Mouse (Mus musculus): Measurements from ENCODE around the gene Wdr90.

Wdr90 gene

GRCm38 (mm10) chr17:25860832-25861703, at the start of gene Wdr90:
TSS of gene Wdr90 (minus strand) at chr17:25861501.
- peak; percentile 96 for DNase-seq (ENCODE audit: low read depth)

- DNase-seq (ENCODE audit: low read depth), result no peak
These were observed 46.3 kb upstream of the Wdr90 start for GRCm38 (mm10) chr17:25907640-25908039.

- DNase-seq (ENCODE audit: low read depth), result no peak
These were observed 41.8 kb upstream of the Wdr90 start for GRCm38 (mm10) chr17:25903061-25903460.

GRCm38 (mm10) chr17:25900193-25900592, 38.9 kb upstream of the Wdr90 start:
- DNase-seq (ENCODE audit: low read depth), result no peak

- no peak for DNase-seq (ENCODE audit: low read depth)
These were observed 34.6 kb upstream of the Wdr90 start for GRCm38 (mm10) chr17:25895891-25896290.

GRCm38 (mm10) chr17:25895415-25895814, 34.1 kb upstream of the Wdr90 start:
- peak; percentile 43 for DNase-seq (ENCODE audit: low read depth)

GRCm38 (mm10) chr17:25893975-25894617, 32.8 kb upstream of the Wdr90 start:
- peak; percentile 85 for DNase-seq (ENCODE audit: low read depth)

GRCm38 (mm10) chr17:25888837-25889236, 27.5 kb upstream of the Wdr90 start:
- DNase-seq (ENCODE audit: low read depth), result no peak

GRCm38 (mm10) chr17:25887467-25887866, 26.2 kb upstream of the Wdr90 start:
- DNase-seq (ENCODE audit: low read depth), result no peak

- no peak for DNase-seq (ENCODE audit: low read depth)
These were observed 25.5 kb upstream of the Wdr90 start for GRCm38 (mm10) chr17:25886806-25887205.

GRCm38 (mm10) chr17:25885636-25886035, 24.3 kb upstream of the Wdr90 start:
- peak; percentile 58 for DNase-seq (ENCODE audit: low read depth)

- no peak for DNase-seq (ENCODE audit: low read depth)
These were observed 22.5 kb upstream of the Wdr90 start for GRCm38 (mm10) chr17:25883824-25884223.

- DNase-seq (ENCODE audit: low read depth), result no peak
These were observed 22.0 kb upstream of the Wdr90 start for GRCm38 (mm10) chr17:25883268-25883667.

- DNase-seq (ENCODE audit: low read depth), result no peak
These were observed 21.0 kb upstream of the Wdr90 start for GRCm38 (mm10) chr17:25882306-25882705.

- no peak for DNase-seq (ENCODE audit: low read depth)
These were observed 20.4 kb upstream of the Wdr90 start for GRCm38 (mm10) chr17:25881691-25882090.

GRCm38 (mm10) chr17:25880913-25881641, 19.8 kb upstream of the Wdr90 start:
- no peak for DNase-seq (ENCODE audit: low read depth)

- no peak for DNase-seq (ENCODE audit: low read depth)
These were observed 19.1 kb upstream of the Wdr90 start, which contains the start of gene Wfikkn1 for GRCm38 (mm10) chr17:25880196-25880910. TSS of gene Wfikkn1 (minus strand) at chr17:25880858.

- DNase-seq (ENCODE audit: low read depth), result no peak
These were observed 18.4 kb upstream of the Wdr90 start for GRCm38 (mm10) chr17:25879750-25880149.

- DNase-seq (ENCODE audit: low read depth), result peak; percentile 61
These were observed 18.0 kb upstream of the Wdr90 start for GRCm38 (mm10) chr17:25879261-25879660.

- no peak for DNase-seq (ENCODE audit: low read depth)
These were observed 17.4 kb upstream of the Wdr90 start for GRCm38 (mm10) chr17:25878611-25879180.

All from NIH3T3 (cell line).